Mouse (Mus musculus): ENCODE data around the gene Irak2.
"Not testable (repeated sequence)": the region's sequence is repeated elsewhere in the genome, so short reads cannot be mapped to it uniquely, and the experiment has no call there.

The Irak2 gene

DNA sequence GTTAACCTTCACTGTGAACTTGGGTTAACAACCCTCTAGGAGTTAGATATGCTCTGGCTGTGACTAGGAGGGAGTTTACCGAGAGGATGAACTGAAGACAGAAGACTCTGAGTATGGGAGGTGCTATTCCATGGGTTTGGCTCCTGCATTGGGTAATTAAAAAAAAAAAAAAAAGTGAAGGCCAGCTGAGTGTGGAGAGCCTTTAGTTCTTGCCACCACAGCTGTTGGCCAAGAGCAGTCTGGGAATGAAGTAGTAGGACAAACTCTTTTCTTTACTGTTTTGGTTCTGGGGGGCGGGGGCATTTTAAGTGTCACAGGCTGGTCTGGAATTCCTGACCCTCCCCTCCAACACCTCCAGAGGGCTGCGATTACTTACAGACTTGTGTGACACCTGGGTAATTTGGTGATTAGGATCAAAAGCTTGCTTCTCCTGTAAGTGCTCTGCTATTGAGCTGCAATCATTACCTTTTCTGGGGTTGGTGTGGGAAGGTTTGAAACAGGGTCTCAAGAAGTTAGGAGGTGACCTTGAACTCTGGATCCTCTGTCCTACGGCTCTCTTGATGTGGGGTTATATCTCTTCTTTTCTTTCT is 57.6 kb downstream of the Irak2 start:
- in situ Hi-C loops (cut with MboI) = no loop called here

DNA sequence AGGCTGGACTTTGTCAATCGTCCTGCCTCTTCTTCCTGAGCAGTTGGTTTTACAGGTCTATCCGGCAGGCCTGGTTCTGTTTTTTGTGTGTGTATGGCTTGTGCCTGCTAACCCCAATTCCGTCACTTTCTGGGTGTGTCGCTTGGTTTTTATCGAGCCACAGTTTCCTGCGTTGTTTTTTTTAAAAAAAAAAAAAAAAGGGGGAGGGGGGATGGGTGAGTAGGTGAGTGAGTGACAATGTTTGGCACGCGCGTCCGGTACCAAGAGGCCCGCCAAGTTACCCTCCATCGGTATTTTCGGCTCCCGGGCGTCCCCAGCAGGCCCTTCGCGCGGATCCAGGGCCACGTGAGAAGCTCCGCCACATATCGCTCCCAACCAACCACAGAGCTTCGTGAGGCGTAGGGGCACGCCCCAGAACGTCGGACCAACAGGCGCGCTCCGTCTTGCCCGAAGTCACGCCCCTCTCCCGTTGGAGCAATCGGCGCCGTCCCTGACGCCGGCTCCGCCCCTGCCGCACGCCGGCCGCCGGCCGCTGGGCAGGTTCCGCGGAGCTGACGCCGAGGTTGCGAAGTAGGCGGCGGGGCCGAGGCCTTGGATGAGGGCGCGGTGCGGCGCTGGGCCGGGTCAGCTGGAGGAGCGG is 58.4 kb downstream of the Irak2 start, which contains the start of gene Tatdn2:
Gene Tatdn2 (plus strand): TSS at position 469 of the 640 bp plus-strand sequence.
- in situ Hi-C loops (cut with MboI) = no loop called here

DNA sequence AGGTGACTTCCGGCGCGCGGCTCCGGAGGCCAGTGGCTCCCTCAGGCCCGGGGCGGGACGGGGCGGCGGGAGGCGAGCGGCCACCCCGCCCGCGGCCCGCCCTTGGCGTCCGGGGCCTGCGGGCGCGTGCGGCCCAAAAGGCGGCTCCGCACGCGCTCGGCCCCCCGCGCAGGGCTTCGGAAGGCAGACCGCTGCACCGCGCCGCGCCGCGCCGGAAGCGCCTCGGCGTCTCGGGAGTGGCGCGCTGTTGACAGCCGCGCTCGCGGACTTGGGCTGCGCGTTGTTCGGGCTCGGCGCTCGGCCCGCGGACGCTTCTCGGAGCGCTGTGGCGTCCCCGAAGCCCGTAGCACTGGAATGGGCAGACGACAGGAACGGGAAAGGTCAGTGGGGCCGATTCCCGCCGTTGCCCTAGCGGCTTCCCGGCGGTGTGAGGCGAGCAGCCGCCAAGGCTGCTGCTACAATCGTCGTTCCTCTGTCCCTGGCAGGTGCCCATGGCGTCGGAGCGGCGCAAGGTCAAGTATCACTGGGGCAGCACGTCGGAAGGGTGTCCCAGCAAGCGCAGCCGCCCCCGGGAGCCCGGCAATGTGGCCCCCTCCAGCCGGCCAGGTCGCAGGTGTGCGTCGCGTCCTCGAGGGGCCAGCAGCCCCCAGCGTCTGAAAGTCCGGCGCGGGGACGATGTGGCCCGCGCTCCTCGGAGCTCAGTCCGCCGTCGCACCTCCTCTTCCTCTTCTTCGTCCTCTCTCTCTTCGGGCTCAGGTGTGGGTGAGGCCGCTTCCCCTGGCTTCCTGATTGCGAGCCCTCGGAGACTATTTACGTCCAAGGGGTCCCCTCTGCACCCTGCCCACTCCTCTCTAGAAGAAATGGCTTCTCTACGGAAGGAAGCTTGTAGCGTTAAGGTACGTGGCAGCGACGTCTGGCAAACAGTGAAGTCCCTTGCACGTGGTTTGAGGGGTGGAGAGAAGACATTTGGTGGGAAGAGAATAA is 59.2 kb downstream of the Irak2 start:
- in situ Hi-C loops (cut with MboI) = no loop called here

DNA sequence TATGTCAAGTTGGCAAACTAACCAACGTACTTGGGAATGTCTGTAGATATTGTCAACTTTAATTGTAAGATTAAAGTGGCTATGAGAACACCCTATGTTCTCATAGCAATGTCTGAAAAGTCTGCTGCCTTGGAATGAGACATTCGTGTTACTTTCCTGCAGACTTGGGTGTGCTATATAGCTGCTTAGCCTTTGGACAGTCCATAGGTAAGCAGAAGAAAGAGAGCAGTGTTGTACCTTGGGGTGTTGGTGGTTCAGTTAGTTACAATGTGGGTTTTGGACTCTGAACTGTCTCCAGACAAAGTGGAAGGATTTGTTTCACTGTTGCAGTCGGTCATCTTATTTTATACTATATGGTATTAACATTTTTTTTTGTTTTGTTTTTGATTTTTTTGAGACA is 74.5 kb downstream of the Irak2 start:
- in situ Hi-C loops (cut with MboI) = no loop called here

DNA sequence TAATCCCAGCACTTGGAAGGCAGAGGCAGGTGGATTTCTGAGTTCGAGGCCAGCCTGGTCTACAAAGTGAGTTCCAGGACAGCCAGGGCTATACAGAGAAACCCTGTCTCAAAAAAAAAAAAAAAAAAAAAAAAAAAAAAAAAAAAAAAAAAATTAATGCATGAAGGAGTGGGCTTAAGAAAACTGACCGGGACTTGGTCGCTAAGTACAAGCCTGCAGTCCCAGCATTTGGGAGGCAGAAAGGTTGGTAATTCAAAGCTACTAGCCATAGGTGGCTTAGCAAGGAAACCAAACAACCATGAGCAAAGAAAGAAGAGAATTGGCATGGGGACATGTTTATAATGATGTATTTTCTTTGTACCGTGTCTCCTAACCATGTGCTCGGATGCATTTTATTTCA is 75.1 kb downstream of the Irak2 start:
- in situ Hi-C loops (cut with MboI) = not testable (repeated sequence)

DNA sequence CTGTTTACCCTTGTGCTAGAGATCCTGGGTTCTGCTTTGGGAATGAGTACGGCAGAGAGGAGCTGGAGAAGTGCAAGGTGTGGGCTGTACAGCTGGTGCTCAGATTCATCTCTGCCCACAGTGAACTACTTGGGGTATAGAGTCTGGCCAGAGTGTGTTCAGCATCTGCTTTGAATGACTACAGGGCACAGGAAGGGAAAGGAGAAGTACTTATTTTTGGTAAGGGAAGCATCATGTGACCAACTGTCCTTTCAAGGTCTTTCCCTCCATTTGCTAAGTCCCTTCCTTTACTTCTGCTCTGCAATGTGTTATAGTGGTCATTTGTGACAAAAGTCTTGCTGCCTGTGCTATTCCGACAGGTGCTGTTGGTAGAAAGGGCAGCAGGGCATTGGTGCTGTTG is 76.0 kb downstream of the Irak2 start:
- in situ Hi-C loops (cut with MboI) = no loop called here

DNA sequence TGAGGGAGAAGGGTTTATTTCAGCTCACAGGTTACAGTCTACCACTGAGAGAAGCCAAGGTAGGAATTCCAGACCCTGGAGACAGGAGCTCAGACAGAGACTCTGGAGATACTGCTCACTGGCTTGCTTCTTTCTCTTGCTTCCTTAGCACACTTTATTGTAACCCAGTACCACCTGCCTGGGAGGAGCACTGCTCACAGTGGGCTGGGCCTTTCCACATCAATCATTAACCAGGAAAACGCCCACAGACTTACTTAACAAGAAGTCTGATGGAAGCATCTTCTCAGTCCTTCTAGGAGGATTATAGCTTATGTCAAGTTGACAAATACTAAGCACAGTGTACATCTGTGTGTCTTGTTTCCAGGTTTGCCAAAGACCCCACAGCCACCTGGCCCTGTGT is 76.5 kb downstream of the Irak2 start:
- in situ Hi-C loops (cut with MboI) = no loop called here

DNA sequence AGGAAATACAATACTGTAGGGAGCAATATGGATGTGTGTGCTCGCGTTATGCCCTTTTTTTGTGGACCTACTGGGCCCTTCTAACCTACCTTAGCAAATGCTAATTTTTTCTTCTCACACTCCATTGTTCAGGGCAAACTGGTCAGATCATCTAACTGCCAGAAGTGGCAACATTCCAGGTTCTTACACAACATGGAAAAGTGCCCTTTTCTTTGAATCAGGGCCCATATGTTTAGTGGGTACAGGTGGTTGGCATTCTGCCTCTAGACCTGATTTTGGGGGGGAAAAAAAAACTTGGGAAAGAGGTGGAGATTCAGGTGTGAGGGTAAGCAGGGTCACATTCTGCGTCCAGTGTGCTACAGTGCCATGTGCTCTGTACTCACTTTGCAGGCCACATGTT is 79.3 kb downstream of the Irak2 start:
- in situ Hi-C loops (cut with MboI) = no loop called here

DNA sequence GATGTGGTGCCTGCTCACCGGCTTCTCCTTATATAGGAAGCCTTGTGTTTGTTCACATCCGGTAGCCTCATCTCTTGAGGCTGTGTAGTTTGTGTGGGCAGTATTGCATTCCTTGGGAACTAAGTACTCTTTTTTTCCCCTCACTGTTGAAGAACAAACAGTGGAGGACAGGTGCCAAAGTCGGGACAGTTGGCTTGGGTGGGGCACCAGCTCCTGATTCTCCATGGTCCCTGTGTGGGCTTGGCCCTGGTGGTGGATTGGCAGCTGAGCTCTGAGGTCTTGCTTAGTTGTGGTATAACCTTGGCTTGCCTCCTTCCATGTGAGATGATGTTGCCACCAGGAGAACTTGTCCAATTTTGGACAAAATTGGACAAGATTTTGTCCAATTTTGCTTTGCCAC is 81.6 kb downstream of the Irak2 start, which contains the start of gene Ghrl:
Gene Ghrl (minus strand): TSS at position 3 of the 400 bp plus-strand sequence.
- in situ Hi-C loops (cut with MboI) = no loop called here

DNA sequence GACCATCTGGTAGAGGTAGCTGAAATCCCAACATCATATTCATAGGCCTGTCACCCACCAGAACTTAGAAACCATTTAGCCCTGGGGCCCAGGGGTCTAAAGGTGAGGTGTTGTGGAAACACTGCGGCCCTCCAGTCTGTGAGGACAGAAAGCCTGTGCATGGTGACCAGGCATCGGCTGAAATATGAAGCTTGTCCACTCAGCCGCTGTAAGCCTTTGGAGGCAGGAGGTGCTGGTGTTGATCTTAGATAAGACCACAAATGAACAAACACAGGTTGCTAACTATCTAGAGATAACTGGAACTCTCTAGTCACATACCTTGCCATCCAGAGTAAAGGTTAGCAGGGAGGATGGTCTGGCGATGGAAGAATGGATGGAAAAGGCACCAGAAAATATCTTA is 82.8 kb downstream of the Irak2 start:
- in situ Hi-C loops (cut with MboI) = no loop called here

DNA sequence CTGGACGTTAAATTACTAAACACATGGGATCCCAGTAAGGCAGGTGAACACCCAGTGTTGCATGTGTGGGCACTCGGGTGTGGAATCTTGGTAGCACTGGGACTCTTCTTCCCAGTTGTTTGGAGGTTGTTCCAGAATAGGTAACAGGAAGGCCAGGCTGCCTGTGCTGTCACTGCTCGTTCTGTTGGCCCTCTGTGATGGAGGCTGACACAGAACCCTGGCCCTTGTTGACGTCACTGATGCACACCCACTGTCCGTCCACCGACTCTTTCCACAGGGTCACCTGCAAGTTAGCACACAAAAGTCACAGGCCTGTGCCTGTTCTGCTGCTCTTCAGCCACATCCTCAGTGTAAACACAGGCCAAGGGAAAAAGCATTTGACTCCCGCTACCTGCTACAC is 89.9 kb downstream of the Irak2 start:
- in situ Hi-C loops (cut with MboI) = no loop called here

DNA sequence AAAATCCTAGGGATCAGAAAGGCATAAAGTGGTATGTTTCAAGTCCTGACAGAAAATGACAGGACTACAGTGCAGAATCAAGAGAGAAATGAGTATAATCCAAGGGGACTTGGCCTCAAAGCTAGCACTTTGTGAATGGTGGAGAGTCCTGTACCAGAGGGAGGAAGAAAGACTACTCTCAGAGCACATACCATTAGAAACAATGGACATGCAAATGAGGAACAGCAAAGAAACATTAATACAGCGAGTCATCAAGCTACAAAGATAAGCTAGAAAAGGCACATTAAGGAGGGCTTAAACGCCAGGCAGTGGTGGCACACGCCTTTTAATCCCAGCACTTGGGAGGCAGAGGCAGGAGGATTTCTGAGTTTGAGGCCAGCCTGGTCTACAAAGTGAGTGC is 93.0 kb downstream of the Irak2 start:
- in situ Hi-C loops (cut with MboI) = no loop called here

DNA sequence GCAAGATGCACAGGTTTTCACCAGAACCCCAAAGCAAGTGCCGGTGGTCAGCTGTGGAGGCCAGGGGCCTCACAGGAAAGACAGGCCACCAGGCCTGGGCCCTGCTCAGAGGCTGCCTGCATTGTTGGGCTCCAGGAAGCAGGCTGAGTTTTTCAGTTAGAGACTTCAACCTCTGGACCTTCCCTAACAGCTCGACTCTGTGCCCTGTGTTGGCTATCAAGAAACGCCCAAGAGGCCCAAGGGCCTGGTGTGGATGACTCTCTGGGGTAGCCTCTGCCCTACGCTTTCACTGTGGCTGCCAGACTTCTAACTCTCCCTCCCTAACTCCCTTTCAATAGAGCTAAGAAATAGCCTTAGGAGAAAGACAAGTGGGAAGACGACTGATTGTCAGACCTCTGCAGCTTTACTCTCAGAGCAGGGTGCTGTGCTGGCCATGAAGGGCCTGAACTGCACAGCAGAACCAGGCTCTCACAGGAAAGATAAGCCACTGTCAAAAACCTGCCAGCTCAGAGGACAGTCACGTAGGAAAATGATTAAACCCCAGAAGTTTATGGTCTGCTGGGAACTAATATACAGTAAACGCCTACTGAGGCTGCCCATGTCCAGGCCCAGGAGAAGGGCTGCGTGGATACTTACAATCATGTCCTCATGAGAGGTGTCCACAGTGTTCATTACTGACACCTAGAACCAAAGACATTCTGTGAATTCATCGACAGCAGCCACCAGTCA is 99.2 kb downstream of the Irak2 start:
- in situ Hi-C loops (cut with MboI) = no loop called here

DNA sequence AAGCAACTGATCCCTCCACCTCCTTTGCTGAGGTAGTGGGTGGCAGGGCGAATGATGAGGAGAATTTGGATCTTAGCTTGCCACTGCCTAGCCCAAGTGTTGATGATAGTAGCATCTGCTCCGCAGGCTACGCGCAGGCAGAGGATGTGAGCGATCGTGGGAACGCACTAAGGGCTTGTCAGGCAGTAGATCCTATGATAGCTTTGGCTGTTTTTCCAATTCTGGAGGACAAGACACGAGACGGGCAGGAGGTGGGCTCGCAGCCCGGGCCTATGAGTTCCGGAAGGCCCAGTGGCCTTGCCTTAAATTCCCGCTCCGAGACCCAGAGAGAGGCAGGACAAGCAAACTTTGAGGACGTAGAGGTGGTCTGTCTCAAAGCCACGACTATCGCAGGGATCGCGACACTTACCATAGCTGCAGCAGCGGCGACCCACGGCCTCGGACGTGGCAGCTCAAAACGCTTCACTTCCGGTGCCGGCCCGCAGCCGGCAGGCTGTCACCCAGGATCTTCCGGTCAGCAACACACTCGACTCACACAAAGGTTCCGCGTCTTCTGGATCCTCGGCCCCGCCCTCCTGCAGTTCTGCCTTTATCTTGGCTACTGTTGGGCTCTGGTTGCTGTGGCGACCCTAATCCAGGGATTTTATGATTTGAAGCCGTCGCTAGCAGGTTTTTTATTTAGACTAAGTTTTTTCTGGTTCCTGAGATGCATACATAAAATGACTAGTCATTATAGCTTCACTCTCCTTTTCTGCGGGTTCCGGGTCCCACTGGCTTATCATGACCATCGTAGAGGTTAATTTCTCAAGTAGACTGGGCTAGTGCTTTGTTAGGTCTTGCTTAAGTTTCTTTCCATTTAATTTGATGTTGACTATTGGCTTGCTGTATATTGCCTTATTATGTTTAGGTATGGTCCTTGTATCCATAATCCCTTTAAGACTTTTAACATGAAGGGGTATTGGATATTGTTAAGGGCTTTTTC is 102.3 kb downstream of the Irak2 start, which contains the start of gene Sec13:
Gene Sec13 (minus strand): TSS at position 508 of the 982 bp plus-strand sequence.
- in situ Hi-C loops (cut with MboI) = no loop called here

DNA sequence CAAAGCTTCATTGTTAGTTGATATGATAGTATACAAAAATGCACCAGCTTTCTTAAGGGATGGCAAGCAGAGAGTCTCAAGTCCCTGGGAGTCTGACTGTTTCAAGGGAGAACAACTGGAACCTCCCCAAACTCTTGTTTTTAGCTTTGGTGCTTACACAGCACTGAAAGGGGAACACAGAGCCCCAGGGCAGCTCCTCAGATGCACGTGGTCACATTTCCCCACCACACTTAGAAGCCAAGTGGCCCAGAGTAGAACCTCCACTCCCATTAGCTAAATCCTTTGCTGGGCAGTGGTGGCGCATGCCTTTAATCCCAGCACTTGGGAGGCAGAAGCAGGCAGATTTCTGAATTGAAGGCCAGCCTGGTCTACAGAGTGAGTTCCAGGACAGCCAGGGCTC is 103.2 kb downstream of the Irak2 start:
- in situ Hi-C loops (cut with MboI) = no loop called here

DNA sequence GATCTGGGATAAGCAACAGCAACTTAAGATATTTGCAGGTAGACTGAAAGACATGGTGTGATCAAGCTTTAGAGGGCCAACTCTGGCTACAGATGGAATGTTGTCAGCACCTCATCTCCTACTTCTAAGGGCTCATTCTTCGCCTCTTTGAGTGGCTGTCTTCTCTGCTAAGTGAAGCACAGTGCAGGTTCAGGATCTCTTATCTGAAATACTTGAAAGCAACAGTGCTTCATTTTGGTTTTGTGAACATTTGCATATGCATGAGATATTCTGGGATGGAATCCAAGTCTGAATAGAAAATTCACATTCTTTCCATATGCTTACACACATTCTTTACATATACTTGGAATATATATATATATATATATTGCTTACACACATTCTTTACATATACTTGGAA is 104.1 kb downstream of the Irak2 start:
- in situ Hi-C loops (cut with MboI) = no loop called here

DNA sequence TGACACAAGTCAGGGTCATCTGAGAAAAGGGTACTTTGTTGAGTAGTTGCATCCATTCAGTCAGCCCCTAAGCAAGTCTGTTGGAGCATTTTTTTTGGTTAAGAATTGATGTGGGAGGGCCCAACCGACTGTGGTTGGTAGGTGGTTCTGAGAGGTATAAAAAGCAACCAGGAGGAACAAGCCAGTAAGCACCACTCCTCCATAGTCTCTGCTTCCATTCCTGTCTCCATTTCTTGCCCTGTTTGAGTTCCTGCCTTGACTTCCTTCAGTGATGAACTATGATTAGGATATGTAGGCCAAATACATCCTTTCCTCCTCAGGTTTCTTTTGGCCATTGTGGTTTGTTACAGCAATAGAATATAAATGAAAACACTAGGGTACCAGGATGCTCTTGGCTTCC is 104.8 kb downstream of the Irak2 start:
- in situ Hi-C loops (cut with MboI) = no loop called here
